Mouse (Mus musculus) CH12.LX (cell line): ENCODE measurements at regions not wholly inside any gene's neighbourhood (a gene's known extent, or its start where the extent isn't known, plus 50 kb on each side); places are given as distances from the start of the nearest gene placed in this dataset.

Source experiments
- DNase-seq: peaks from one replicate; pipeline ENCODE4 v3.0.0-alpha.2; 2013; ENCODE audit errors: extremely low read depth
- H3K27ac ChIP-seq: 2 replicates; pipeline ENCODE4 v1.5.1; 2012; ENCODE audit warnings: low read depth, mild to moderate bottlenecking, control low read depth, moderate library complexity; ENCODE audit not compliant: insufficient read depth
- H3K27me3 ChIP-seq: replicated peaks from 2 replicates; pipeline ENCODE3; 2012; ENCODE audit warnings: inconsistent platforms
- H3K36me3 ChIP-seq, 2 experiments: replicated peaks in 1 of 2; 2 replicates each; pipeline versions ENCODE3 to v1.6.1; 2012; ENCODE audit warnings: inconsistent platforms in 1 of 2, low read length in 1 of 2, mild to moderate bottlenecking in 1 of 2, mixed read lengths in 1 of 2, moderate library complexity in 1 of 2; ENCODE audit not compliant: control insufficient read depth in 1 of 2, insufficient read depth in 1 of 2
- H3K4me1 ChIP-seq, 2 experiments: 2 replicates each; pipeline ENCODE4 v1.6.1; 2012; ENCODE audit warnings: inconsistent platforms in 1 of 2, moderate library complexity in 1 of 2; ENCODE audit not compliant: insufficient read depth in 2 of 2, control insufficient read depth in 1 of 2
- H3K4me2 ChIP-seq: 2 replicates; pipeline ENCODE4 v1.6.1; 2012; ENCODE audit warnings: low read depth, mild to moderate bottlenecking, control low read depth; ENCODE audit not compliant: poor library complexity, insufficient read depth, severe bottlenecking
- H3K4me3 ChIP-seq, 3 experiments: fragments of 150-350 bp in 1 of 3; sonication (generic) in 1 of 3; replicated peaks in 1 of 3; 2 replicates each; pipeline versions ENCODE3 to v1.5.1; 2011 to 2012; ENCODE audit warnings: low read depth in 2 of 3, low read length in 2 of 3, mild to moderate bottlenecking in 2 of 3, moderate library complexity in 2 of 3, control low read depth in 1 of 3, improper control_type of control experiment in 1 of 3, inconsistent platforms in 1 of 3, mixed read lengths in 1 of 3; ENCODE audit not compliant: poor library complexity in 1 of 3
- H3K79me2 ChIP-seq: replicated peaks from 2 replicates; pipeline ENCODE4 v1.6.1; 2012; ENCODE audit warnings: mild to moderate bottlenecking, moderate library complexity; ENCODE audit not compliant: control insufficient read depth, poor library complexity, insufficient read depth, severe bottlenecking; ENCODE audit errors: extremely low read depth
- H3K9ac ChIP-seq: 2 replicates; pipeline ENCODE4 v1.6.1; 2012; ENCODE audit warnings: low read depth, mild to moderate bottlenecking, control low read depth, moderate library complexity; ENCODE audit not compliant: insufficient read depth
- H3K9me3 ChIP-seq: replicated peaks from 2 replicates; pipeline ENCODE3; 2012; ENCODE audit warnings: low read length, inconsistent platforms, mixed read lengths
- CHD2 ChIP-seq: IDR thresholded peaks from 2 replicates; pipeline ENCODE4 v1.6.1; 2011; ENCODE audit warnings: low read length, improper control_type of control experiment
- CTCF ChIP-seq, 2 experiments: IDR thresholded peaks in 1 of 2; conservative IDR thresholded peaks in 1 of 2; 2 replicates each; pipeline ENCODE4 v1.5.1; 2011 to 2012; ENCODE audit warnings: low read depth in 2 of 2, low read length in 2 of 2, improper control_type of control experiment in 1 of 2, inconsistent platforms in 1 of 2, mild to moderate bottlenecking in 1 of 2, moderate library complexity in 1 of 2
- ETS1 ChIP-seq: conservative IDR thresholded peaks from 2 replicates; pipeline ENCODE4 v1.6.1; 2012; ENCODE audit warnings: low read depth, mild to moderate bottlenecking, inconsistent platforms, low read length, improper control_type of control experiment, moderate library complexity
- HCFC1 ChIP-seq: IDR thresholded peaks from 2 replicates; pipeline ENCODE4 v1.6.1; 2012; ENCODE audit warnings: low read depth, mild to moderate bottlenecking, inconsistent platforms, low read length, improper control_type of control experiment
- JUND ChIP-seq: conservative IDR thresholded peaks from 2 replicates; pipeline ENCODE4 v1.6.1; 2011; ENCODE audit warnings: low read depth, low read length, improper control_type of control experiment
- KAT2A ChIP-seq: IDR thresholded peaks from 2 replicates; pipeline ENCODE4 v1.6.1; 2012; ENCODE audit warnings: low read length, improper control_type of control experiment, inconsistent platforms; ENCODE audit not compliant: insufficient replicate concordance
- MAFK ChIP-seq: IDR thresholded peaks from 2 replicates; pipeline ENCODE4 v1.6.1; 2011; ENCODE audit warnings: low read length, improper control_type of control experiment; ENCODE audit not compliant: insufficient replicate concordance
- MAX ChIP-seq: IDR thresholded peaks from 2 replicates; pipeline ENCODE4 v1.6.1; 2011; ENCODE audit warnings: low read length, improper control_type of control experiment
- MAZ ChIP-seq: IDR thresholded peaks from 2 replicates; pipeline ENCODE4 v1.6.1; 2012; ENCODE audit warnings: low read depth, mild to moderate bottlenecking, inconsistent platforms, low read length, improper control_type of control experiment, moderate library complexity
- MXI1 ChIP-seq: IDR thresholded peaks from 2 replicates; pipeline ENCODE4 v1.6.1; 2011; ENCODE audit warnings: mild to moderate bottlenecking, low read depth, low read length, improper control_type of control experiment
- MYC ChIP-seq: IDR thresholded peaks from 2 replicates; pipeline ENCODE4 v1.6.1; 2011; ENCODE audit warnings: low read depth, mild to moderate bottlenecking, improper control_type of control experiment, low read length
- NELFE ChIP-seq: IDR thresholded peaks from 2 replicates; pipeline ENCODE4 v1.6.1; 2011; ENCODE audit warnings: low read depth, low read length, improper control_type of control experiment
- PAX5 ChIP-seq: IDR thresholded peaks from 2 replicates; pipeline ENCODE4 v1.6.1; 2012; ENCODE audit warnings: low read length, inconsistent platforms, mixed read lengths
- POLR2A ChIP-seq: IDR thresholded peaks from 2 replicates; pipeline ENCODE4 v1.6.1; 2011; ENCODE audit warnings: low read depth, mild to moderate bottlenecking, improper control_type of control experiment, low read length
- POLR2AphosphoS2 ChIP-seq: IDR thresholded peaks from 2 replicates; pipeline ENCODE4 v1.6.1; 2011; ENCODE audit warnings: low read depth, low read length, improper control_type of control experiment
- RAD21 ChIP-seq: IDR thresholded peaks from 2 replicates; pipeline ENCODE4 v1.6.1; 2011; ENCODE audit warnings: low read depth, mild to moderate bottlenecking, low read length, improper control_type of control experiment, moderate library complexity
- ZKSCAN1 ChIP-seq: IDR thresholded peaks from 2 replicates; pipeline ENCODE4 v1.6.1; 2012; ENCODE audit warnings: low read depth, inconsistent platforms, low read length, improper control_type of control experiment, borderline replicate concordance
- ZMIZ1 ChIP-seq: IDR thresholded peaks from 2 replicates; pipeline ENCODE4 v1.6.1; 2012; ENCODE audit warnings: low read depth, mild to moderate bottlenecking, inconsistent platforms, low read length, improper control_type of control experiment
- ZNF384 ChIP-seq: IDR thresholded peaks from 2 replicates; pipeline ENCODE4 v1.6.1; 2012; ENCODE audit warnings: low read depth, low read length, improper control_type of control experiment, inconsistent platforms
- dilution Hi-C: fragments of 300-500 bp; cut with MboI; formaldehyde crosslinking; loops from 2 replicates; pipeline ENCODE4 v1.14.3; 2020; ENCODE audit warnings: low sequenced_read_pairs; ENCODE audit not compliant: extremely low pct_unique_long_range_greater_than_20kb, extremely low pct_ligation_motif_present
- in situ Hi-C: fragments of 300-500 bp; cut with MboI; formaldehyde crosslinking; loops from 3 replicates; pipeline ENCODE4 v1.14.3; 2019; ENCODE audit warnings: low sequenced_read_pairs, low pct_ligation_motif_present, low pct_unique_long_range_greater_than_20kb, mixed read lengths

DNA sequence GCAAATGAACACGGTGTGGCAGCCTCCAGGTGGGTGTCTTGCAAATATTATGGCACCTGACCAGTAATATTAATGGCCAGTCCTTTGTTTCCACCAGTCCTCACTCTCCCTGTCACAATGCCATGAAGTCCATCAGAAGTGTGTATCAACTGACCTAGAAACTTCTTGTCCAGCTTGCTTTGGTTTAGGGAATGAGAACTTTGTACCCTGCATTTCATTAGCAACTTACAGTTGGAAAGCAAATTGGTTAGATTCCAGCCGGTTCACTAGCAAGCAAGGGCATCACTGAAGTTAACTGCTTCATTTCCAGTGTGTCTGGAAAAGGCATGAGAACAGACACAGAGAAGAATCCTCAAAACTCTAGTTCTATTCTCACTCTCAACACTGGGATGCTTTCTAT, 178.1 kb upstream of the Lyplal1 start:
- Histone ChIP-seq H3K36me3 (no peaks in the 10 kb centered on the region), H3K9ac (no peak overlapping the region), H3K4me2 (no peak overlapping the region), H3K79me2 (no peaks in the 10 kb centered on the region), H3K4me3 (no peak overlapping the region), H3K9me3 (peaks cover 53% of the 10 kb centered on the region), H3K4me1 (no peaks in the 10 kb centered on the region), H3K27me3 (no peaks in the 10 kb centered on the region), H3K27ac (no peak overlapping the region)
- no peak for DNase-seq
- dilution Hi-C loops (no loop called here), in situ Hi-C loops (no loop called here)
- no peak for TF ChIP-seq ZNF384
- TF ChIP-seq ETS1, result no peak
- TF ChIP-seq POLR2AphosphoS2, result no peak
- no peak for TF ChIP-seq NELFE
- no peak for TF ChIP-seq ZMIZ1
- TF ChIP-seq POLR2A, result no peak
- no peak for TF ChIP-seq MAX
- no peak for TF ChIP-seq MAZ
- no peak for TF ChIP-seq CTCF (conservative IDR thresholded peaks at IDR 0.05 in 1 of 2, IDR thresholded peaks at IDR 0.05 in 1 of 2; ENCODE audit: low read depth in 2 of 2, low read length in 2 of 2)
- no peak for TF ChIP-seq ZKSCAN1

DNA sequence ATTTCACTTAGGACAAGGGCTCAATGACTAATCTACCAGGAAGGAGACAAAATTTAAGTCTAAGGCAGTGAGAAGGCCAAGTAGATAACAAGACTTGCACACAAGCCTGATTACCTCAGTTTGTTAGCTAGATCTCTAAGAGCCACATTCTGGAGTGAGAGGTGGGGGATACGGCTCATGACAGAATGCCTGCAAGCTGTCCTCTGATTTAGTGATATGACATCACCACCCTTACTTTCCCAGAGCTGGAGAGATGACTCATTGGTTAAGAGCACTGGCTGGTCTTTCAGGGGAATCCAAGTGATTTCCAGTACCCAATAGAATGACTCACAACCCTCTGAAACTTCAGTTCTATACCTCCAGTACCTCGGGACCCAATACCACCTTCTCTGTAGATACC, 177.5 kb upstream of the Lyplal1 start:
- no peaks in the 10 kb centered on the region for H3K36me3 ChIP-seq
- no peak for DNase-seq
- no peaks in the 10 kb centered on the region for H3K79me2 ChIP-seq
- TF ChIP-seq CTCF (conservative IDR thresholded peaks at IDR 0.05 in 1 of 2, IDR thresholded peaks at IDR 0.05 in 1 of 2; ENCODE audit: low read depth in 2 of 2, low read length in 2 of 2) (no peak), HCFC1 (no peak), ETS1 (no peak), CHD2 (no peak), RAD21 (no peak), MXI1 (no peak), PAX5 (no peak), MAX (no peak), MYC (no peak), MAFK (no peak), KAT2A (no peak), JUND (no peak)
- H3K9me3 ChIP-seq, result peaks cover 58% of the 10 kb centered on the region
- H3K27me3 ChIP-seq, result no peaks in the 10 kb centered on the region
- H3K27ac ChIP-seq, result no peak overlapping the region
- H3K9ac ChIP-seq, result no peak overlapping the region
- in situ Hi-C loops, result no loop called here
- H3K4me1 ChIP-seq, result no peaks in the 10 kb centered on the region
- no peak overlapping the region for H3K4me3 ChIP-seq
- dilution Hi-C loops, result no loop called here
- H3K4me2 ChIP-seq, result no peak overlapping the region
